ENCODE assay signal across 9 mouse cellular contexts in genomic region chr7:143004727-143005343, GRCm38 (mm10). TPM values are rescaled to one million over a fixed set of nuclear protein-coding genes. Genes with fewer than 3 reads are reported as not detected.
DNase-seq lines count a peak whose midpoint lies in the region; ATAC-seq and TF ChIP-seq lines count a peak whose summit lies in the region.
"Had no signal": no experiment of that assay in that cellular context is flagged by ENCODE, and none has a peak within 500 bp of the region (broad histone marks: within the 10 kb centered on the region; RNA-seq: fewer than 3 reads in every experiment).

Gene Tspan32 (plus strand): TSS chr7:143005046.

- intact Hi-C loops in gastrocnemius, adult 2 months (cut with DNase I): loop anchor here (5.0 to 10.0 kb wide), 2 partner anchors 132 to 460 kb away; partner anchors contain the start of gene Cdkn1c

- no peak for DNase-seq in gastrocnemius, adult 2 months
- no peak for DNase-seq in gastrocnemius, postnatal 10 days
- peak; percentile 50 for DNase-seq in c-Kit-negative CD71-positive TER-119-positive erythroid progenitor cells, embryonic 14.5 days (ENCODE audit: low read depth, low spot score)
- DNase-seq in spleen, postnatal 14 days (ENCODE audit: low spot score in 2 of 2): peak; percentile 42 to 50
- DNase-seq in midbrain, embryonic 11.5 days (ENCODE audit: low spot score, missing footprints): no peak
- DNase-seq in gastrocnemius, adult 18-20 months (ENCODE audit: low spot score): no peak
- no peak for DNase-seq in neural tube, embryonic 10.5 days (ENCODE audit: extremely low spot score, low spot score)

- H3K36me3 ChIP-seq in liver, embryonic 16.5 days (ENCODE audit: control insufficient read depth, insufficient read depth): no peaks in the 10 kb centered on the region; the same call in 1 of the 2 replicates
- H3K36me3 ChIP-seq in midbrain, embryonic 11.5 days (ENCODE audit: control insufficient read depth, insufficient read depth, low read length): no peaks in the 10 kb centered on the region
- H3K36me3 ChIP-seq: embryonic facial prominence, embryonic 13.5 days had no signal

- H3K27me3 ChIP-seq in liver, embryonic 16.5 days (ENCODE audit: control insufficient read depth, insufficient read depth, low read depth, low read length): no peaks in the 10 kb centered on the region
- no peaks in the 10 kb centered on the region for H3K27me3 ChIP-seq in midbrain, embryonic 11.5 days (ENCODE audit: control insufficient read depth, insufficient read depth, low read length)
- H3K27me3 ChIP-seq: embryonic facial prominence, embryonic 13.5 days had no signal

- H3K27ac ChIP-seq in gastrocnemius, adult 2 months: peak within 1 kb of the TSS; percentile 51
- H3K27ac ChIP-seq in liver, embryonic 16.5 days (ENCODE audit: low read length): peak within 1 kb of the TSS; percentile 99
- H3K27ac ChIP-seq in midbrain, embryonic 11.5 days (ENCODE audit: low read depth, low read length): no peak within 1 kb of the TSS
- H3K27ac ChIP-seq: embryonic facial prominence, embryonic 13.5 days had no signal

- H3K4me3 ChIP-seq in gastrocnemius, adult 2 months: peak within 1 kb of the TSS; percentile 21; the same call in 1 of the 2 replicates
- peak within 1 kb of the TSS; percentile 68 for H3K4me3 ChIP-seq in liver, embryonic 16.5 days (ENCODE audit: low read depth, low read length)
- H3K4me3 ChIP-seq in midbrain, embryonic 11.5 days (ENCODE audit: low read depth, low read length): no peak within 1 kb of the TSS
- H3K4me3 ChIP-seq: embryonic facial prominence, embryonic 13.5 days had no signal

- H3K9ac ChIP-seq in liver, embryonic 16.5 days (ENCODE audit: low read depth, low read length): peak within 1 kb of the TSS; percentile 88
- H3K9ac ChIP-seq in midbrain, embryonic 11.5 days (ENCODE audit: low read length): no peak within 1 kb of the TSS
- H3K9ac ChIP-seq: embryonic facial prominence, embryonic 13.5 days had no signal

- H3K4me2 ChIP-seq in liver, embryonic 16.5 days (ENCODE audit: low read depth, low read length): peak within 1 kb of the TSS; percentile 86
- H3K4me2 ChIP-seq in midbrain, embryonic 11.5 days: no peak within 1 kb of the TSS
- H3K4me2 ChIP-seq: embryonic facial prominence, embryonic 13.5 days had no signal

- 23% methylated on average over 4 of the region's 4 CpGs for WGBS in liver, embryonic 16.5 days (ENCODE audit: insufficient replicate concordance)
- 82% methylated on average over 4 of the region's 4 CpGs for WGBS in midbrain, embryonic 11.5 days

- ATAC-seq in liver, embryonic 16.5 days (ENCODE audit: low read depth): peak; percentile 50
- no peak for ATAC-seq in midbrain, embryonic 11.5 days (ENCODE audit: low FRiP score)

- H3K9me3 ChIP-seq in liver, embryonic 16.5 days (replicated peaks; ENCODE audit: control insufficient read depth, low read length): no peaks in the 10 kb centered on the region
- H3K9me3 ChIP-seq in midbrain, embryonic 11.5 days (ENCODE audit: control insufficient read depth, low read length): no peaks in the 10 kb centered on the region
- H3K9me3 ChIP-seq: embryonic facial prominence, embryonic 13.5 days had no signal

- peaks cover 52% of the 10 kb centered on the region for H3K4me1 ChIP-seq in liver, embryonic 16.5 days (ENCODE audit: control insufficient read depth, low read depth, low read length)
- H3K4me1 ChIP-seq in midbrain, embryonic 11.5 days (ENCODE audit: control insufficient read depth, insufficient read depth, low read length): no peaks in the 10 kb centered on the region

- TF ChIP-seq CTCF in gastrocnemius, adult 2 months (IDR thresholded peaks at IDR 0.05): no peak

RNA-seq across cellular contexts. Expression of gene Tspan32, which starts in this region (rescaled TPM):
- under 1 TPM; 0.23 to 0.39 TPM for total RNA-seq in gastrocnemius, adult 2 months (2021)
- total RNA-seq in gastrocnemius, postnatal 10 days (2021): under 1 TPM; 0.16 to 0.90 TPM
- polyA plus RNA-seq in liver, embryonic 16.5 days (2015; fragmentation: Nextera tagmentation; extraction: Ambion mirVana): 69.6 and 71.3 TPM in 2 replicates
- 5.0 and 6.2 TPM in 2 replicates for polyA plus RNA-seq in midbrain, embryonic 11.5 days (2014; fragmentation: Nextera tagmentation; extraction: Ambion mirVana)
- under 1 TPM in 1 of 2 experiments, not detected in 1; 0.40 TPM for total RNA-seq in gastrocnemius, adult 18-20 months (2021)

Comparison
In these comparisons a context has a peak if more than half of its experiments do, and no peak if none do; other contexts are left out.
1. DNase-seq: peak in c-Kit-negative CD71-positive TER-119-positive erythroid progenitor cells, embryonic 14.5 days (single experiment) and spleen, postnatal 14 days (2 of 2); none in gastrocnemius, adult 2 months (single experiment), gastrocnemius, postnatal 10 days (single experiment), midbrain, embryonic 11.5 days (single experiment), gastrocnemius, adult 18-20 months (single experiment) and neural tube, embryonic 10.5 days (single experiment).